Mouse (Mus musculus): ENCODE measurements around the gene Fkbp4.

- TF ChIP-seq TAL1 (conservative IDR thresholded peaks at IDR 0.05; ENCODE audit: low read depth, low read length) (no peak), CTCF (IDR thresholded peaks at IDR 0.05; ENCODE audit: low read depth, low read length) (no peak), GATA1 (IDR thresholded peaks at IDR 0.05; ENCODE audit: borderline replicate concordance, low read length) (no peak), POLR2AphosphoS5 (IDR thresholded peaks at IDR 0.05; ENCODE audit: insufficient replicate concordance, low read depth, low read length) (no peak)
These were observed 29.8 kb downstream of the Fkbp4 start for GRCm38 (mm10) chr6:128408544-128409125.

Data from G1E (cell line).